Mouse (Mus musculus) regulatory T cell (primary cell): Measurements from ENCODE around the gene Atp2c2.

Experiments
- in situ Hi-C: fragments of 300-600 bp; cut with MboI, MseI; formaldehyde crosslinking; loops from one replicate; pipeline ENCODE4 v1.15.1; 2025; ENCODE audit warnings: high pct_unique_total_duplicates

The Atp2c2 gene

GRCm38 (mm10) chr8:119784141-119784574 lies 84.3 kb downstream of the Atp2c2 start:
- in situ Hi-C loops: loop anchor here (5.0 kb wide), 1 partner anchor 58 kb away; the partner anchor contains the start of gene Cotl1

GRCm38 (mm10) chr8:119784676-119785075 lies 84.9 kb downstream of the Atp2c2 start:
- in situ Hi-C loops: loop anchor here (5.0 kb wide), 1 partner anchor 58 kb away; the partner anchor contains the start of gene Cotl1

- in situ Hi-C loops: no loop called here
Measured at GRCm38 (mm10) chr8:119785764-119786405, 86.1 kb downstream of the Atp2c2 start.

GRCm38 (mm10) chr8:119786871-119787270 lies 87.1 kb downstream of the Atp2c2 start:
- in situ Hi-C loops: no loop called here

GRCm38 (mm10) chr8:119787341-119787740 lies 87.5 kb downstream of the Atp2c2 start:
- in situ Hi-C loops: no loop called here

- in situ Hi-C loops: no loop called here
Measured at GRCm38 (mm10) chr8:119788607-119789381, 89.0 kb downstream of the Atp2c2 start.

GRCm38 (mm10) chr8:119789581-119789980 lies 89.8 kb downstream of the Atp2c2 start:
- in situ Hi-C loops: no loop called here

- in situ Hi-C loops: no loop called here
Measured at GRCm38 (mm10) chr8:119791804-119792704, 92.2 kb downstream of the Atp2c2 start.

- in situ Hi-C loops: no loop called here
Measured at GRCm38 (mm10) chr8:119794689-119795088, 94.9 kb downstream of the Atp2c2 start.

GRCm38 (mm10) chr8:119795651-119796050 lies 95.8 kb downstream of the Atp2c2 start:
- in situ Hi-C loops: no loop called here

GRCm38 (mm10) chr8:119798170-119798964 lies 98.6 kb downstream of the Atp2c2 start:
- in situ Hi-C loops: no loop called here

- in situ Hi-C loops: no loop called here
Measured at GRCm38 (mm10) chr8:119798965-119799264, 99.1 kb downstream of the Atp2c2 start.

- in situ Hi-C loops: no loop called here
Measured at GRCm38 (mm10) chr8:119801168-119801567, 101.4 kb downstream of the Atp2c2 start.

GRCm38 (mm10) chr8:119802592-119802991 lies 102.8 kb downstream of the Atp2c2 start:
- in situ Hi-C loops: no loop called here

- in situ Hi-C loops: no loop called here
Measured at GRCm38 (mm10) chr8:119805275-119805674, 105.5 kb downstream of the Atp2c2 start.

- in situ Hi-C loops: no loop called here
Measured at GRCm38 (mm10) chr8:119806422-119807263, 106.8 kb downstream of the Atp2c2 start.
